ENCODE assay signal across 8 mouse cellular contexts in the genomic region with DNA sequence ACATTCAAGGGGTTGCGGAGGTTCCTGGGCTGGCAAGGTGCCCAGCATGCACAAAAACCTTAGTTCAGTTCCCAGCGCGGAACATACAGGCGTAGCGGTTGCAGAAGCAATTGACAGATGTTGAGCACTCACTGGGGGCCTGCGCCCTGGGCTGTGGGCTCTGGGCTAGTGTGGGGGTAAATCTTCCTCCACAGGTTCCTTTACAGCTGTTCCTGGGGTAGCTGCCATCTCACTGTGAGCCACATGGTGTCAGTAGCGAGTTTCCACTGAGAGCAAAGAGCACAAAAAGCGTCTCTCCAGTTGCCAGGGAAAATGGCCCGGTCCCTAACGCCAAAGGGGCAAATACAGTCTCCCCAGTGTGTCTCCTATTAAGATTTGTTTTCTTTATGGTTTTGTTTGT. TPM values are rescaled to one million over a fixed set of nuclear protein-coding genes. Genes with fewer than 3 reads are reported as not detected.
DNase-seq lines count a peak whose midpoint lies in the region; ATAC-seq lines count a peak whose summit lies in the region.

No protein-coding gene starts in this region.

- peak; percentile 79 to 95 for DNase-seq in frontal cortex, adult 2 months (ENCODE audit: extremely low spot score in 1 of 2, low spot score in 1 of 2)
- peak; percentile 92 for DNase-seq in cerebellum, postnatal 10 days
- DNase-seq in gastrocnemius, adult 18-20 months (ENCODE audit: low spot score): peak; percentile 92
- DNase-seq in limb, embryonic 11.5 days (ENCODE audit: low spot score): peak; percentile 92
- peak; percentile 86 for DNase-seq in neural tube, embryonic 10.5 days (ENCODE audit: extremely low spot score, low spot score)

- H3K9me3 ChIP-seq in intestine, embryonic 16.5 days (ENCODE audit: control insufficient read depth, low read length): no peaks in the 10 kb centered on the region
- H3K9me3 ChIP-seq in limb, embryonic 11.5 days (ENCODE audit: control insufficient read depth, low read length): no peaks in the 10 kb centered on the region
- no peaks in the 10 kb centered on the region for H3K9me3 ChIP-seq in stomach, embryonic 14.5 days (ENCODE audit: control insufficient read depth, low read depth, low read length)

- ATAC-seq in frontal cortex, adult (ENCODE audit: low TSS enrichment): no peak
- 0 out of 2 replicates have a peak, but pooled peaks have one; percentile 32 for ATAC-seq in intestine, embryonic 16.5 days
- no peak for ATAC-seq in limb, embryonic 11.5 days (ENCODE audit: insufficient number of reproducible peaks, low FRiP score, low TSS enrichment, low read depth)
- ATAC-seq in stomach, embryonic 14.5 days (ENCODE audit: insufficient number of reproducible peaks, insufficient read depth, low FRiP score, low read depth): peak; percentile 33; the same call in 1 of the 2 replicates

- 0 out of 2 replicates have a peak overlapping the region, but pooled peaks have one; percentile 21 for H3K4me2 ChIP-seq in intestine, embryonic 16.5 days (ENCODE audit: low read depth, low read length)
- no peak overlapping the region for H3K4me2 ChIP-seq in limb, embryonic 11.5 days (ENCODE audit: low read depth, severe bottlenecking)
- H3K4me2 ChIP-seq in stomach, embryonic 14.5 days (replicated peaks; ENCODE audit: low read depth, low read length): no peak overlapping the region

- H3K27me3 ChIP-seq in intestine, embryonic 16.5 days (replicated peaks; ENCODE audit: control insufficient read depth, insufficient read depth, low read length): no peaks in the 10 kb centered on the region
- H3K27me3 ChIP-seq in limb, embryonic 11.5 days (ENCODE audit: control insufficient read depth, insufficient read depth, low read length): no peaks in the 10 kb centered on the region
- no peaks in the 10 kb centered on the region for H3K27me3 ChIP-seq in stomach, embryonic 14.5 days (ENCODE audit: control insufficient read depth, insufficient read depth, low read length)

- H3K4me3 ChIP-seq in intestine, embryonic 16.5 days (ENCODE audit: low read length): 0 out of 2 replicates have a peak overlapping the region, but pooled peaks have one; percentile 7
- no peak overlapping the region for H3K4me3 ChIP-seq in limb, embryonic 11.5 days (ENCODE audit: low read depth, low read length)
- H3K4me3 ChIP-seq in stomach, embryonic 14.5 days (ENCODE audit: low read depth, low read length): no peak overlapping the region

- peaks cover 17% of the 10 kb centered on the region for H3K4me1 ChIP-seq in intestine, embryonic 16.5 days (ENCODE audit: control insufficient read depth, insufficient read depth, low read length)
- H3K4me1 ChIP-seq in limb, embryonic 11.5 days (ENCODE audit: control insufficient read depth, insufficient read depth, low read length): peaks cover 12% of the 10 kb centered on the region
- H3K4me1 ChIP-seq in stomach, embryonic 14.5 days (ENCODE audit: control insufficient read depth, insufficient read depth, low read length): 0 out of 2 replicates have a peak, but pooled peaks cover 3% of the 10 kb centered on the region

- H3K9ac ChIP-seq in intestine, embryonic 16.5 days (ENCODE audit: low read depth, low read length): no peak overlapping the region
- no peak overlapping the region for H3K9ac ChIP-seq in limb, embryonic 11.5 days (ENCODE audit: low read length)
- no peak overlapping the region for H3K9ac ChIP-seq in stomach, embryonic 14.5 days (replicated peaks; ENCODE audit: low read depth, low read length)

- H3K27ac ChIP-seq in intestine, embryonic 16.5 days (ENCODE audit: low read length): no peak overlapping the region; the same call in 1 of the 2 replicates
- H3K27ac ChIP-seq in limb, embryonic 11.5 days (replicated peaks; ENCODE audit: low read depth, low read length): no peak overlapping the region
- no peak overlapping the region for H3K27ac ChIP-seq in stomach, embryonic 14.5 days (ENCODE audit: low read length)

- H3K36me3 ChIP-seq in intestine, embryonic 16.5 days (ENCODE audit: control insufficient read depth, insufficient read depth, low read length): no peaks in the 10 kb centered on the region
- H3K36me3 ChIP-seq in limb, embryonic 11.5 days (ENCODE audit: control insufficient read depth, insufficient read depth, low read length): no peaks in the 10 kb centered on the region
- no peaks in the 10 kb centered on the region for H3K36me3 ChIP-seq in stomach, embryonic 14.5 days (ENCODE audit: control insufficient read depth, insufficient read depth, low read length)

- 3% methylated on average over 10 of the region's 10 CpGs for WGBS in intestine, embryonic 16.5 days
- 9% methylated on average over 10 of the region's 10 CpGs for WGBS in limb, embryonic 11.5 days
- 2% methylated on average over 10 of the region's 10 CpGs for whole genome bisulfite sequencing in stomach, embryonic 14.5 days

RNA-seq across cellular contexts. Expression of a gene that starts 0.8 kb away (rescaled TPM):
- 112 and 124 TPM in 2 replicates for polyA plus RNA-seq in frontal cortex, adult 2 months (2012; rRNA removed)
- 100 to 1,000 TPM; 153 to 161 TPM for total RNA-seq in gastrocnemius, adult 18-20 months (2021)
- polyA plus RNA-seq in intestine, embryonic 16.5 days (2015; fragmentation: Nextera tagmentation; extraction: Ambion mirVana): 27.6 and 29.5 TPM in 2 replicates
- 9.8 and 11.3 TPM in 2 replicates for polyA plus RNA-seq in limb, embryonic 11.5 days (2014; fragmentation: Nextera tagmentation; extraction: Ambion mirVana)
- 25.3 and 27.3 TPM in 2 replicates for polyA plus RNA-seq in stomach, embryonic 14.5 days (2014; fragmentation: Nextera tagmentation; extraction: Ambion mirVana)

RNA-seq across cellular contexts. Expression of a gene that starts 1.9 kb away (rescaled TPM):
- polyA plus RNA-seq in frontal cortex, adult 2 months (2012; rRNA removed): not detected in 2 replicates
- not detected for total RNA-seq in gastrocnemius, adult 18-20 months (2021)
- polyA plus RNA-seq in intestine, embryonic 16.5 days (2015; fragmentation: Nextera tagmentation; extraction: Ambion mirVana): not detected in 2 replicates
- not detected in 2 replicates for polyA plus RNA-seq in limb, embryonic 11.5 days (2014; fragmentation: Nextera tagmentation; extraction: Ambion mirVana)
- polyA plus RNA-seq in stomach, embryonic 14.5 days (2014; fragmentation: Nextera tagmentation; extraction: Ambion mirVana): not detected in 2 replicates

RNA-seq across cellular contexts. Expression of a gene that starts 19.2 kb away (rescaled TPM):
- polyA plus RNA-seq in frontal cortex, adult 2 months (2012; rRNA removed): 0.13 and 0.18 TPM in 2 replicates
- not detected for total RNA-seq in gastrocnemius, adult 18-20 months (2021)
- 0.12 TPM in 1 of 2 replicates, not detected in the other for polyA plus RNA-seq in intestine, embryonic 16.5 days (2015; fragmentation: Nextera tagmentation; extraction: Ambion mirVana)
- polyA plus RNA-seq in limb, embryonic 11.5 days (2014; fragmentation: Nextera tagmentation; extraction: Ambion mirVana): 0.41 and 0.43 TPM in 2 replicates
- polyA plus RNA-seq in stomach, embryonic 14.5 days (2014; fragmentation: Nextera tagmentation; extraction: Ambion mirVana): not detected in 2 replicates

RNA-seq across cellular contexts. Expression of a gene that starts 42.3 kb away (rescaled TPM):
- 47.6 and 51.0 TPM in 2 replicates for polyA plus RNA-seq in frontal cortex, adult 2 months (2012; rRNA removed)
- total RNA-seq in gastrocnemius, adult 18-20 months (2021): 10 to 100 TPM; 15.7 to 24.5 TPM
- 5.7 and 6.5 TPM in 2 replicates for polyA plus RNA-seq in intestine, embryonic 16.5 days (2015; fragmentation: Nextera tagmentation; extraction: Ambion mirVana)
- polyA plus RNA-seq in limb, embryonic 11.5 days (2014; fragmentation: Nextera tagmentation; extraction: Ambion mirVana): 11.3 and 12.7 TPM in 2 replicates
- polyA plus RNA-seq in stomach, embryonic 14.5 days (2014; fragmentation: Nextera tagmentation; extraction: Ambion mirVana): 7.1 and 9.4 TPM in 2 replicates

RNA-seq across cellular contexts. Expression of a gene that starts 55.3 kb away (rescaled TPM):
- polyA plus RNA-seq in frontal cortex, adult 2 months (2012; rRNA removed): 0.25 and 0.28 TPM in 2 replicates
- 10 to 100 TPM; 16.1 to 19.0 TPM for total RNA-seq in gastrocnemius, adult 18-20 months (2021)
- polyA plus RNA-seq in intestine, embryonic 16.5 days (2015; fragmentation: Nextera tagmentation; extraction: Ambion mirVana): 1.9 and 2.0 TPM in 2 replicates
- polyA plus RNA-seq in limb, embryonic 11.5 days (2014; fragmentation: Nextera tagmentation; extraction: Ambion mirVana): 0.35 and 0.47 TPM in 2 replicates
- polyA plus RNA-seq in stomach, embryonic 14.5 days (2014; fragmentation: Nextera tagmentation; extraction: Ambion mirVana): 1.1 and 1.2 TPM in 2 replicates

Comparison
In these comparisons a context has a peak if more than half of its experiments do, and no peak if none do; other contexts are left out.
1. ATAC-seq: peak in intestine, embryonic 16.5 days (single experiment) and stomach, embryonic 14.5 days (single experiment); none in frontal cortex, adult (single experiment) and limb, embryonic 11.5 days (single experiment).
2. Peak in every context shown above with its lines, with median percentiles within 50 percentile points of each other: DNase-seq.